Comparison of ENCODE assay signal across 8 mouse cellular contexts in the genomic region with DNA sequence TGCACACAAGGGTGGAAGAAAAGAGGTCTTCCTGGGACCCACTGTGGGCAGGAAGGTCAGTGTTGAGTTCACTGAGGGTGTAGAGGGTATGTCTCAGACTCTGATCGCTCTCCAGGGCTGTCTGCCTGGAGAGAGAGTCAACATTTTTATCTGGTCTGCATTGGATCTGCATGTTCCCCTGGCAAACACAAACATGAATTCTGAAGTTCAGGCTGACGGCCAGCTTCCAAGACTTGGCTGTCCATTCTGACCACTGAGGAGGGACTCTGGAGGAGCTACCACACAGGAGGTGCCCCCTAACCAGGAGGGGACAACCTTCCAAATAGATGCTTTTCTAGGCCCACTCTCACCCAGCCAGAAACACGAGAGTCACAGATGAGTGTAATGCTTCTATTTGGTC. TPM values are rescaled to one million over a fixed set of nuclear protein-coding genes. Genes with fewer than 3 reads are reported as not detected.
DNase-seq lines count a peak whose midpoint lies in the region; ATAC-seq and TF ChIP-seq lines count a peak whose summit lies in the region.

No protein-coding gene starts in this region.

- TF ChIP-seq CTCF in cortical plate, adult 2 months (IDR thresholded peaks at IDR 0.05; ENCODE audit: extremely low read depth, insufficient read depth, low read length), result no peak
- TF ChIP-seq CTCF in liver, embryonic 14.5 days (IDR thresholded peaks at IDR 0.05; ENCODE audit: low read depth), result no peak

- H3K4me2 ChIP-seq in heart, embryonic 14.5 days (ENCODE audit: low read length), result peak overlapping the region; percentile 86
- peak overlapping the region; percentile 82 for H3K4me2 ChIP-seq in liver, embryonic 14.5 days (ENCODE audit: low read depth)
- peak overlapping the region; percentile 93 for H3K4me2 ChIP-seq in stomach, embryonic 16.5 days (ENCODE audit: low read depth, low read length)

- H3K4me1 ChIP-seq in cortical plate, adult 2 months (ENCODE audit: control insufficient read depth, insufficient read depth, low read length), result peaks cover 17% of the 10 kb centered on the region
- H3K4me1 ChIP-seq in heart, embryonic 14.5 days (ENCODE audit: control insufficient read depth in 2 of 2, insufficient read depth in 2 of 2, low read length in 2 of 2), result peaks cover 24 to 54% of the 10 kb centered on the region in 2 experiments
- H3K4me1 ChIP-seq in liver, embryonic 14.5 days (replicated peaks; ENCODE audit: control insufficient read depth in 2 of 2, insufficient read depth in 2 of 2, low read length in 1 of 2), result peaks cover 21 to 43% of the 10 kb centered on the region in 2 experiments
- H3K4me1 ChIP-seq in stomach, embryonic 16.5 days (ENCODE audit: control insufficient read depth, insufficient read depth, low read length), result peaks cover 22% of the 10 kb centered on the region

- no peaks in the 10 kb centered on the region for H3K27me3 ChIP-seq in heart, embryonic 14.5 days (ENCODE audit: control insufficient read depth, insufficient read depth, low read length)
- no peaks in the 10 kb centered on the region for H3K27me3 ChIP-seq in liver, embryonic 14.5 days (ENCODE audit: control insufficient read depth, insufficient read depth, low read length)
- no peaks in the 10 kb centered on the region for H3K27me3 ChIP-seq in stomach, embryonic 16.5 days (ENCODE audit: control insufficient read depth, insufficient read depth, low read length)

- H3K4me3 ChIP-seq in cortical plate, adult 2 months (ENCODE audit: insufficient read depth, low read length), result peak overlapping the region; percentile 71
- H3K4me3 ChIP-seq in heart, embryonic 14.5 days (ENCODE audit: control insufficient read depth in 1 of 2, insufficient read depth in 1 of 2, low read depth in 1 of 2, low read length in 2 of 2), result peak overlapping the region; percentile 56 to 100
- peak overlapping the region; percentile 69 to 94 for H3K4me3 ChIP-seq in liver, embryonic 14.5 days (ENCODE audit: insufficient read depth in 1 of 2, low read depth in 2 of 2, low read length in 2 of 2)
- peak overlapping the region; percentile 99 for H3K4me3 ChIP-seq in stomach, embryonic 16.5 days (replicated peaks; ENCODE audit: low read length)

- peaks cover 7% of the 10 kb centered on the region; the same call in 1 of the 2 replicates for H3K36me3 ChIP-seq in heart, embryonic 14.5 days (ENCODE audit: control insufficient read depth, insufficient read depth, low read length)
- no peaks in the 10 kb centered on the region for H3K36me3 ChIP-seq in liver, embryonic 14.5 days (replicated peaks; ENCODE audit: control insufficient read depth, insufficient read depth, low read depth)
- H3K36me3 ChIP-seq in stomach, embryonic 16.5 days (ENCODE audit: control insufficient read depth, insufficient read depth, low read length), result no peaks in the 10 kb centered on the region

- H3K27ac ChIP-seq in cortical plate, adult 2 months (ENCODE audit: insufficient read depth, low read length), result no peak overlapping the region
- peak overlapping the region; percentile 49 to 96; a peak in 3 of 4 replicates for H3K27ac ChIP-seq in heart, embryonic 14.5 days (replicated peaks in 1 of 2; ENCODE audit: control insufficient read depth in 1 of 2, insufficient read depth in 1 of 2, low read depth in 2 of 2, low read length in 2 of 2)
- no peak overlapping the region for H3K27ac ChIP-seq in liver, embryonic 14.5 days
- peak overlapping the region; percentile 94 for H3K27ac ChIP-seq in stomach, embryonic 16.5 days (ENCODE audit: low read length)

- TF ChIP-seq POLR2A in cortical plate, adult 2 months (IDR thresholded peaks at IDR 0.05; ENCODE audit: extremely low read depth, insufficient read depth, low read length), result no peak

- no peak for TF ChIP-seq EP300 in liver, embryonic 14.5 days (IDR thresholded peaks at IDR 0.05; ENCODE audit: low read depth)

- 57% methylated on average over 3 of the region's 3 CpGs for WGBS in heart, embryonic 14.5 days
- 49% methylated on average over 3 of the region's 3 CpGs for WGBS in liver, embryonic 14.5 days (ENCODE audit: insufficient replicate concordance)
- WGBS in stomach, embryonic 16.5 days, result 54% methylated on average over 3 of the region's 3 CpGs

- no peaks in the 10 kb centered on the region for H3K9me3 ChIP-seq in heart, embryonic 14.5 days (ENCODE audit: control insufficient read depth, low read length)
- H3K9me3 ChIP-seq in liver, embryonic 14.5 days (ENCODE audit: control insufficient read depth, low read length), result no peaks in the 10 kb centered on the region
- no peaks in the 10 kb centered on the region for H3K9me3 ChIP-seq in stomach, embryonic 16.5 days (replicated peaks; ENCODE audit: control insufficient read depth, low read length)

- peak overlapping the region; percentile 100 for H3K9ac ChIP-seq in heart, embryonic 14.5 days (ENCODE audit: low read length)
- H3K9ac ChIP-seq in liver, embryonic 14.5 days (replicated peaks), result peak overlapping the region; percentile 61
- peak overlapping the region; percentile 67 for H3K9ac ChIP-seq in stomach, embryonic 16.5 days (ENCODE audit: low read length)

- DNase-seq in kidney, postnatal 10 days, result peak; percentile 22
- no peak for DNase-seq in kidney, adult 11 months
- DNase-seq in liver, embryonic 14.5 days (ENCODE audit: low read depth in 3 of 3, low spot score in 3 of 3), result no peak
- no peak for DNase-seq in adrenal gland, adult 2 months

- ATAC-seq in heart, embryonic 14.5 days (ENCODE audit: insufficient number of reproducible peaks, insufficient read depth, low FRiP score, low read depth), result no peak
- peak; percentile 0; the same call in 1 of the 2 replicates for ATAC-seq in liver, embryonic 14.5 days (ENCODE audit: insufficient read depth)
- ATAC-seq in stomach, embryonic 16.5 days (ENCODE audit: insufficient read depth, low FRiP score), result no peak
- no peak for ATAC-seq in monocyte, adult 5-6 weeks (replicated peaks; ENCODE audit: insufficient number of reproducible peaks, low FRiP score, low TSS enrichment, poor library complexity, severe bottlenecking)

RNA-seq across cellular contexts. Expression of gene Csnk1d, which starts 0.7 kb away (rescaled TPM):
- 108 and 110 TPM in 2 replicates for polyA plus RNA-seq in cortical plate, adult 2 months (2012; rRNA removed)
- polyA plus RNA-seq in heart, embryonic 14.5 days (2014; fragmentation: Nextera tagmentation; extraction: Ambion mirVana), result 45.1 and 45.6 TPM in 2 replicates
- polyA plus RNA-seq in liver, embryonic 14.5 days (2012; rRNA removed), result 22.5 and 27.0 TPM in 2 replicates
- polyA plus RNA-seq in liver, embryonic 14.5 days (2014; fragmentation: Nextera tagmentation; extraction: Ambion mirVana), result 17.1 and 19.6 TPM in 2 replicates
- polyA plus RNA-seq in stomach, embryonic 16.5 days (2015; fragmentation: Nextera tagmentation; extraction: Ambion mirVana), result 104 and 114 TPM in 2 replicates
- total RNA-seq in adrenal gland, adult 2 months (2021), result 100 to 1,000 TPM; 114 to 126 TPM
- 39.8 and 48.7 TPM in 2 replicates for polyA plus RNA-seq in adrenal gland, adult 2 months (2012; rRNA removed)
- total RNA-seq in monocyte, adult 5-6 weeks (2017), result 139 to 159 TPM (median 146 TPM) in 3 replicates

RNA-seq across cellular contexts. Expression of gene Slc16a3, which starts 43.5 kb away (rescaled TPM):
- 6.1 and 7.1 TPM in 2 replicates for polyA plus RNA-seq in cortical plate, adult 2 months (2012; rRNA removed)
- polyA plus RNA-seq in heart, embryonic 14.5 days (2014; fragmentation: Nextera tagmentation; extraction: Ambion mirVana), result 82.5 and 111 TPM in 2 replicates
- 23.5 and 25.0 TPM in 2 replicates for polyA plus RNA-seq in liver, embryonic 14.5 days (2012; rRNA removed)
- polyA plus RNA-seq in liver, embryonic 14.5 days (2014; fragmentation: Nextera tagmentation; extraction: Ambion mirVana), result 25.8 and 31.6 TPM in 2 replicates
- polyA plus RNA-seq in stomach, embryonic 16.5 days (2015; fragmentation: Nextera tagmentation; extraction: Ambion mirVana), result 53.5 and 64.3 TPM in 2 replicates
- 1 to 10 TPM; 1.2 to 1.3 TPM for total RNA-seq in adrenal gland, adult 2 months (2021)
- 1.4 and 2.5 TPM in 2 replicates for polyA plus RNA-seq in adrenal gland, adult 2 months (2012; rRNA removed)
- total RNA-seq in monocyte, adult 5-6 weeks (2017), result 74.0 to 101 TPM (median 95.1 TPM) in 3 replicates

RNA-seq across cellular contexts. Expression of gene Cd7, which starts 47.4 kb away (rescaled TPM):
- 3.4 and 3.8 TPM in 2 replicates for polyA plus RNA-seq in cortical plate, adult 2 months (2012; rRNA removed)
- not detected in 2 replicates for polyA plus RNA-seq in heart, embryonic 14.5 days (2014; fragmentation: Nextera tagmentation; extraction: Ambion mirVana)
- polyA plus RNA-seq in liver, embryonic 14.5 days (2012; rRNA removed), result 0.37 and 0.54 TPM in 2 replicates
- 0.56 and 0.57 TPM in 2 replicates for polyA plus RNA-seq in liver, embryonic 14.5 days (2014; fragmentation: Nextera tagmentation; extraction: Ambion mirVana)
- polyA plus RNA-seq in stomach, embryonic 16.5 days (2015; fragmentation: Nextera tagmentation; extraction: Ambion mirVana), result 2.2 and 2.3 TPM in 2 replicates
- under 1 TPM; 0.69 TPM for total RNA-seq in adrenal gland, adult 2 months (2021)
- polyA plus RNA-seq in adrenal gland, adult 2 months (2012; rRNA removed), result 1.8 and 3.3 TPM in 2 replicates
- 21.2 to 56.5 TPM (median 31.1 TPM) in 3 replicates for total RNA-seq in monocyte, adult 5-6 weeks (2017)

RNA-seq across cellular contexts. Expression of gene Ccdc57, which starts 59.1 kb away (rescaled TPM):
- polyA plus RNA-seq in cortical plate, adult 2 months (2012; rRNA removed), result 11.0 and 13.1 TPM in 2 replicates
- 4.2 and 4.8 TPM in 2 replicates for polyA plus RNA-seq in heart, embryonic 14.5 days (2014; fragmentation: Nextera tagmentation; extraction: Ambion mirVana)
- polyA plus RNA-seq in liver, embryonic 14.5 days (2012; rRNA removed), result 1.2 and 1.4 TPM in 2 replicates
- 1.3 and 1.4 TPM in 2 replicates for polyA plus RNA-seq in liver, embryonic 14.5 days (2014; fragmentation: Nextera tagmentation; extraction: Ambion mirVana)
- 5.2 and 5.3 TPM in 2 replicates for polyA plus RNA-seq in stomach, embryonic 16.5 days (2015; fragmentation: Nextera tagmentation; extraction: Ambion mirVana)
- total RNA-seq in adrenal gland, adult 2 months (2021), result 10 to 100 TPM in 1 of 2 experiments, 1 to 10 TPM in 1; 8.4 to 20.4 TPM
- 2.7 and 3.5 TPM in 2 replicates for polyA plus RNA-seq in adrenal gland, adult 2 months (2012; rRNA removed)
- 0.39 to 0.57 TPM in 2 of 3 replicates, not detected in the other for total RNA-seq in monocyte, adult 5-6 weeks (2017)

Comparison
In these comparisons a context has a peak if more than half of its experiments do, and no peak if none do; other contexts are left out.
1. H3K27ac ChIP-seq: peak in heart, embryonic 14.5 days (2 of 2) and stomach, embryonic 16.5 days (single experiment); none in cortical plate, adult 2 months (single experiment) and liver, embryonic 14.5 days (single experiment).
2. Peak in every context shown above with its lines, with median percentiles within 50 percentile points of each other: H3K4me3 ChIP-seq, H3K4me2 ChIP-seq and H3K9ac ChIP-seq.